Mouse (Mus musculus) G1E (cell line): Measurements from ENCODE around the gene Defa21. TPM values are rescaled to one million over a fixed set of nuclear protein-coding genes. Genes with fewer than 3 reads are reported as not detected.
"Not testable (repeated sequence)": the region's sequence is repeated elsewhere in the genome, so short reads cannot be mapped to it uniquely, and the experiment has no call there.

ENCODE experiments used
- ATAC-seq: 2 replicates; pipeline ENCODE4 v1.8.0; 2016; ENCODE audit warnings: mild to moderate bottlenecking; ENCODE audit not compliant: insufficient number of reproducible peaks, poor library complexity, low FRiP score, severe bottlenecking; ENCODE audit errors: extremely low read depth
- DNase-seq: peaks from one replicate; pipeline ENCODE4 v3.0.0; 2012; ENCODE audit warnings: low spot score
- H3K27me3 ChIP-seq: 2 replicates; pipeline ENCODE4 v1.6.1; 2012; ENCODE audit warnings: mild to moderate bottlenecking, low read length, inconsistent platforms; ENCODE audit not compliant: insufficient read depth
- H3K36me3 ChIP-seq: replicated peaks from 2 replicates; pipeline ENCODE3; 2012; ENCODE audit warnings: mild to moderate bottlenecking, inconsistent platforms
- H3K4me1 ChIP-seq: 2 replicates; pipeline ENCODE4 v1.6.1; 2012; ENCODE audit warnings: low read depth, low read length, inconsistent platforms, mixed read lengths; ENCODE audit not compliant: insufficient read depth
- H3K4me3 ChIP-seq: 2 replicates; pipeline ENCODE4 v1.5.1; 2012; ENCODE audit warnings: low read depth, mild to moderate bottlenecking, inconsistent platforms, low read length, moderate library complexity, mixed read lengths
- H3K9me3 ChIP-seq: replicated peaks from 2 replicates; pipeline ENCODE4 v1.6.1; 2012; ENCODE audit warnings: inconsistent platforms
- polyA plus RNA-seq: library from polyadenylated mRNA; stranded (reverse); fragments of >175 nt; gene quantifications from 2 replicates; pipeline ENCODE4 v1.2.3, GENCODE M21; 2012
- total RNA-seq, 2 experiments: library from RNA; stranded (forward) in 1 of 2; stranded (reverse) in 1 of 2; fragments of 200-1000 nt in 1 of 2; fragments of >200 nt in 1 of 2; fragmentation: Nextera tagmentation in 1 of 2; gene quantifications; 2 replicates each; pipeline ENCODE4 v1.2.3; 2014 to 2017

The Defa21 gene
- total and polyA plus RNA-seq, 3 experiments = not detected

- not testable (repeated sequence) for H3K36me3 ChIP-seq, ATAC-seq, DNase-seq, H3K4me1 ChIP-seq, H3K27me3 ChIP-seq, H3K4me3 ChIP-seq, H3K9me3 ChIP-seq
Measured at GRCm38 (mm10) chr8:21064738-21065137, 39.4 kb downstream of the Defa21 start, which contains the start of gene Defa35. Defa35 (plus strand) TSS chr8:21065038.

Other genes with a start within 250 kb of the Defa21 start
- not detected in 2 replicates for gene Defb33, start 132.9 kb upstream of the Defa21 start, total RNA-seq (2014; fragmentation: Nextera tagmentation)
- gene Defb33, start 132.9 kb upstream of the Defa21 start, total RNA-seq (2017) = not detected in 2 replicates
- gene Defb33, start 132.9 kb upstream of the Defa21 start, polyA plus RNA-seq = not detected in 2 replicates
- not detected in 2 replicates for gene Gm15056, start 122.9 kb upstream of the Defa21 start, total RNA-seq (2014; fragmentation: Nextera tagmentation)
- gene Gm15056, start 122.9 kb upstream of the Defa21 start, total RNA-seq (2017) = not detected in 2 replicates
- not detected in 2 replicates for gene Gm15056, start 122.9 kb upstream of the Defa21 start, polyA plus RNA-seq
- gene Gm6040, start 103.5 kb upstream of the Defa21 start, total RNA-seq (2014; fragmentation: Nextera tagmentation) = not detected in 2 replicates
- not detected in 2 replicates for gene Gm6040, start 103.5 kb upstream of the Defa21 start, total RNA-seq (2017)
- gene Gm6040, start 103.5 kb upstream of the Defa21 start, polyA plus RNA-seq = not detected in 2 replicates
- gene AY761185, start 80.8 kb upstream of the Defa21 start, total RNA-seq (2014; fragmentation: Nextera tagmentation) = not detected in 2 replicates
- gene AY761185, start 80.8 kb upstream of the Defa21 start, total RNA-seq (2017) = not detected in 2 replicates
- gene AY761185, start 80.8 kb upstream of the Defa21 start, polyA plus RNA-seq = not detected in 2 replicates
- gene Defa23, start 29.5 kb downstream of the Defa21 start, total RNA-seq (2014; fragmentation: Nextera tagmentation) = not detected in 2 replicates
- not detected in 2 replicates for gene Defa23, start 29.5 kb downstream of the Defa21 start, total RNA-seq (2017)
- gene Defa23, start 29.5 kb downstream of the Defa21 start, polyA plus RNA-seq = not detected in 2 replicates
- not detected in 2 replicates for gene Defa35, start 39.5 kb downstream of the Defa21 start, total RNA-seq (2014; fragmentation: Nextera tagmentation)
- not detected in 2 replicates for gene Defa35, start 39.5 kb downstream of the Defa21 start, total RNA-seq (2017)
- gene Defa35, start 39.5 kb downstream of the Defa21 start, polyA plus RNA-seq = not detected in 2 replicates
- gene Defa25, start 58.9 kb downstream of the Defa21 start, total RNA-seq (2014; fragmentation: Nextera tagmentation) = not detected in 2 replicates
- not detected in 2 replicates for gene Defa25, start 58.9 kb downstream of the Defa21 start, total RNA-seq (2017)
- gene Defa25, start 58.9 kb downstream of the Defa21 start, polyA plus RNA-seq = not detected in 2 replicates
- not detected in 2 replicates for gene Gm14851, start 70.5 kb downstream of the Defa21 start, total RNA-seq (2014; fragmentation: Nextera tagmentation)
- not detected in 2 replicates for gene Gm14851, start 70.5 kb downstream of the Defa21 start, total RNA-seq (2017)
- gene Gm14851, start 70.5 kb downstream of the Defa21 start, polyA plus RNA-seq = not detected in 2 replicates
- not detected in 2 replicates for gene Defa30, start 109.1 kb downstream of the Defa21 start, total RNA-seq (2014; fragmentation: Nextera tagmentation)
- gene Defa30, start 109.1 kb downstream of the Defa21 start, total RNA-seq (2017) = not detected in 2 replicates
- gene Defa30, start 109.1 kb downstream of the Defa21 start, polyA plus RNA-seq = not detected in 2 replicates
- not detected in 2 replicates for gene Defa22, start 136.7 kb downstream of the Defa21 start, total RNA-seq (2014; fragmentation: Nextera tagmentation)
- gene Defa22, start 136.7 kb downstream of the Defa21 start, total RNA-seq (2017) = not detected in 2 replicates
- not detected in 2 replicates for gene Defa22, start 136.7 kb downstream of the Defa21 start, polyA plus RNA-seq
- not detected in 2 replicates for gene Defa31, start 166.1 kb downstream of the Defa21 start, total RNA-seq (2014; fragmentation: Nextera tagmentation)
- not detected in 2 replicates for gene Defa31, start 166.1 kb downstream of the Defa21 start, total RNA-seq (2017)
- gene Defa31, start 166.1 kb downstream of the Defa21 start, polyA plus RNA-seq = not detected in 2 replicates
- gene Gm15293, start 176.0 kb downstream of the Defa21 start, total RNA-seq (2014; fragmentation: Nextera tagmentation) = not detected in 2 replicates
- gene Gm15293, start 176.0 kb downstream of the Defa21 start, total RNA-seq (2017) = not detected in 2 replicates
- gene Gm15293, start 176.0 kb downstream of the Defa21 start, polyA plus RNA-seq = not detected in 2 replicates
- not detected in 2 replicates for gene Gm15292, start 224.2 kb downstream of the Defa21 start, total RNA-seq (2014; fragmentation: Nextera tagmentation)
- gene Gm15292, start 224.2 kb downstream of the Defa21 start, total RNA-seq (2017) = not detected in 2 replicates
- gene Gm15292, start 224.2 kb downstream of the Defa21 start, polyA plus RNA-seq = not detected in 2 replicates